ENCODE assay signal across 20 mouse cellular contexts in the genomic region with DNA sequence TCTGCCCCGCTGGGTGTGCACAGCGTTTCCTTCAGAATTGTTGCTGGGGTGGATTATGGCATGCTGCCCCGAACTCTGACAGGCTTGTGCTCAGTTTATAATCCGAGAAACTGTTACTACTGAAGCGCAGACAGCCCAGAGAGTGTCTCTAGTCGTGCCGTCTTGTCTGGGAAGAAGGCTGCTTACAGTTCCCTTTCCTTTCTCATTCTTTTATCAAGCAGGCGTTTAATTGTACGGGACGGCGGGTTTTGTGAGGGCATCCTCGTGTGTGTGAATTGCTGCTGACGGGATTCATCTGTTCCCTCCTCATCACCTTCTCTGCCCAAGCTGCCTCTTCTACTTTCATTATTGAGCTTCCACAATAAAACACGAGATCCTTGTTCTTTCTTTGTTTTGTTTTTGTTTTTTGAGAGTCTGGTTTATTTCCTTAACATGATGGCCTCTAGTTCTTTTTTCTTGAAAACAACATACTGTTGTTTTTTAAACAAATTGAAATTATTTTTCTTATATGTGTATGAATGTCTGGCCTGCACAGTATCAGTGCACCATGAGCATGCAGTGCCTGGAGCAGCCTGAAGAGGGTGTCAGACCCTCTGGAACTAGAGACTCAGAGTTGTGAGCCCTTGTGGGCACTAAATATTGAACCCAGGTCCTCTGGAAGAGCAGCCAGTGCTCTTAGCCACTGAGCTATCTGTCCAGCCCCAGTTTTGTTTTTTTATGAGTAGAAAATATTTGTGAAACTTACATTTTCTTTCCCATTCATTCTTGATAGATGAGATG. TPM values are rescaled to one million over a fixed set of nuclear protein-coding genes. Genes with fewer than 3 reads are reported as not detected.
DNase-seq lines count a peak whose midpoint lies in the region; ATAC-seq and TF ChIP-seq lines count a peak whose summit lies in the region.
"Had no signal": no experiment of that assay in that cellular context is flagged by ENCODE, and none has a peak within 500 bp of the region (broad histone marks: within the 10 kb centered on the region; RNA-seq: fewer than 3 reads in every experiment).

No protein-coding gene starts in this region.

- H3K4me1 ChIP-seq in hindbrain, postnatal 0 days (ENCODE audit: insufficient read depth, low read length): no peaks in the 10 kb centered on the region
- no peaks in the 10 kb centered on the region for H3K4me1 ChIP-seq in hindbrain, embryonic 11.5 days (replicated peaks; ENCODE audit: control insufficient read depth, insufficient read depth, low read length)
- no peaks in the 10 kb centered on the region for H3K4me1 ChIP-seq in lung, embryonic 14.5 days (ENCODE audit: insufficient read depth)
- H3K4me1 ChIP-seq in limb, embryonic 10.5 days: peaks cover 2% of the 10 kb centered on the region; the same call in 1 of the 2 replicates

- peak; percentile 38 for TF ChIP-seq CTCF in hindbrain, postnatal 0 days (IDR thresholded peaks at IDR 0.05; ENCODE audit: low read depth)
- TF ChIP-seq CTCF in lung, embryonic 14.5 days (IDR thresholded peaks at IDR 0.05; ENCODE audit: low read depth): 0 out of 2 replicates have a peak, but pooled peaks have one; percentile 17

- no peak overlapping the region for H3K9ac ChIP-seq in hindbrain, postnatal 0 days (replicated peaks; ENCODE audit: low read length)
- H3K9ac ChIP-seq in hindbrain, embryonic 11.5 days (ENCODE audit: low read depth, low read length): no peak overlapping the region
- H3K9ac ChIP-seq in lung, embryonic 14.5 days: no peak overlapping the region
- H3K9ac ChIP-seq: embryonic facial prominence, embryonic 13.5 days; hindbrain, embryonic 15.5 days; kidney, embryonic 15.5 days; lung, embryonic 15.5 days; midbrain, embryonic 13.5 days; neural tube, embryonic 12.5 days had no signal

- H3K4me2 ChIP-seq in hindbrain, postnatal 0 days (ENCODE audit: low read depth, low read length): no peak overlapping the region
- H3K4me2 ChIP-seq in hindbrain, embryonic 11.5 days (replicated peaks; ENCODE audit: low read depth, low read length): no peak overlapping the region
- no peak overlapping the region for H3K4me2 ChIP-seq in lung, embryonic 14.5 days
- H3K4me2 ChIP-seq: embryonic facial prominence, embryonic 13.5 days; hindbrain, embryonic 15.5 days; kidney, embryonic 15.5 days; lung, embryonic 15.5 days; midbrain, embryonic 13.5 days; neural tube, embryonic 12.5 days had no signal

- DNase-seq in hindbrain, postnatal 0 days (ENCODE audit: low spot score): no peak
- DNase-seq in hindbrain, embryonic 11.5 days (ENCODE audit: low spot score): no peak
- no peak for DNase-seq in lung, embryonic 14.5 days
- no peak for DNase-seq in lung, postnatal 14 days
- DNase-seq in ES-CJ7 (ENCODE audit: low read depth, low spot score) (peak; percentile 19), ZHBTc4 (ENCODE audit: low read depth, low spot score) (peak; percentile 34)
- DNase-seq in limb, embryonic 10.5 days (ENCODE audit: low spot score): no peak
- DNase-seq in thymus, postnatal 0 days (ENCODE audit: low spot score): no peak
- DNase-seq: cerebellum, postnatal 36 days; layer of hippocampus, adult 9-11 months; spleen, adult 18-20 months had no signal

- no peak overlapping the region for H3K27ac ChIP-seq in hindbrain, postnatal 0 days
- H3K27ac ChIP-seq in hindbrain, embryonic 11.5 days (ENCODE audit: low read depth, low read length): no peak overlapping the region
- no peak overlapping the region for H3K27ac ChIP-seq in lung, embryonic 14.5 days (ENCODE audit: low read depth)
- H3K27ac ChIP-seq in limb, embryonic 10.5 days: no peak overlapping the region
- H3K27ac ChIP-seq: embryonic facial prominence, embryonic 13.5 days; hindbrain, embryonic 15.5 days; kidney, embryonic 15.5 days; lung, embryonic 15.5 days; midbrain, embryonic 13.5 days; neural tube, embryonic 12.5 days had no signal

- H3K4me3 ChIP-seq in hindbrain, postnatal 0 days (ENCODE audit: low read length): no peak overlapping the region
- H3K4me3 ChIP-seq in hindbrain, embryonic 11.5 days (ENCODE audit: low read depth, low read length): no peak overlapping the region
- no peak overlapping the region for H3K4me3 ChIP-seq in lung, embryonic 14.5 days (ENCODE audit: low read depth, low read length)
- no peak overlapping the region for H3K4me3 ChIP-seq in limb, embryonic 10.5 days
- H3K4me3 ChIP-seq: embryonic facial prominence, embryonic 13.5 days; hindbrain, embryonic 15.5 days; kidney, embryonic 15.5 days; lung, embryonic 15.5 days; midbrain, embryonic 13.5 days; neural tube, embryonic 12.5 days had no signal

- 0 out of 2 replicates have a peak, but pooled peaks cover 2% of the 10 kb centered on the region for H3K9me3 ChIP-seq in hindbrain, postnatal 0 days (ENCODE audit: low read length)
- peaks cover 4% of the 10 kb centered on the region; the same call in 1 of the 2 replicates for H3K9me3 ChIP-seq in hindbrain, embryonic 11.5 days (ENCODE audit: control insufficient read depth, low read length)
- no peaks in the 10 kb centered on the region for H3K9me3 ChIP-seq in lung, embryonic 14.5 days (ENCODE audit: low read depth, low read length)
- H3K9me3 ChIP-seq in limb, embryonic 10.5 days (replicated peaks): no peaks in the 10 kb centered on the region
- H3K9me3 ChIP-seq: embryonic facial prominence, embryonic 13.5 days; hindbrain, embryonic 15.5 days; kidney, embryonic 15.5 days; midbrain, embryonic 13.5 days had no signal

- H3K27me3 ChIP-seq in hindbrain, postnatal 0 days (ENCODE audit: insufficient read depth, low read length): no peaks in the 10 kb centered on the region
- no peaks in the 10 kb centered on the region for H3K27me3 ChIP-seq in hindbrain, embryonic 11.5 days (ENCODE audit: control insufficient read depth, insufficient read depth, low read length)
- no peaks in the 10 kb centered on the region for H3K27me3 ChIP-seq in lung, embryonic 14.5 days (ENCODE audit: insufficient read depth, low read length)
- no peaks in the 10 kb centered on the region for H3K27me3 ChIP-seq in limb, embryonic 10.5 days (ENCODE audit: low read depth, poor library complexity, severe bottlenecking)
- H3K27me3 ChIP-seq: CH12.LX; embryonic facial prominence, embryonic 13.5 days; hindbrain, embryonic 15.5 days; kidney, embryonic 15.5 days; lung, embryonic 15.5 days; midbrain, embryonic 13.5 days; neural tube, embryonic 12.5 days had no signal

- no peaks in the 10 kb centered on the region for H3K36me3 ChIP-seq in hindbrain, postnatal 0 days (ENCODE audit: insufficient read depth, low read length)
- H3K36me3 ChIP-seq in hindbrain, embryonic 11.5 days (ENCODE audit: control insufficient read depth, insufficient read depth, low read length): no peaks in the 10 kb centered on the region
- H3K36me3 ChIP-seq in lung, embryonic 14.5 days (ENCODE audit: insufficient read depth): no peaks in the 10 kb centered on the region
- H3K36me3 ChIP-seq in limb, embryonic 10.5 days: no peaks in the 10 kb centered on the region
- H3K36me3 ChIP-seq: embryonic facial prominence, embryonic 13.5 days; hindbrain, embryonic 15.5 days; lung, embryonic 15.5 days; neural tube, embryonic 12.5 days had no signal

- WGBS in hindbrain, postnatal 0 days: 74% methylated on average over 14 of the region's 14 CpGs
- WGBS in hindbrain, embryonic 11.5 days: 87% methylated on average over 14 of the region's 14 CpGs
- 49% methylated on average over 14 of the region's 14 CpGs for WGBS in lung, embryonic 14.5 days
- 91% methylated on average over 14 of the region's 14 CpGs for WGBS in limb, embryonic 10.5 days

- no peak for ATAC-seq in hindbrain, postnatal 0 days
- ATAC-seq in hindbrain, embryonic 11.5 days (ENCODE audit: low FRiP score): no peak
- no peak for ATAC-seq in lung, embryonic 14.5 days (ENCODE audit: insufficient read depth)
- ATAC-seq: activated CD4-positive, CD25-positive, alpha-beta regulatory T cell, adult 4 months; midbrain, embryonic 13.5 days had no signal

RNA-seq across cellular contexts. Expression of a gene that starts 28.6 kb away (rescaled TPM):
- 12.9 and 13.7 TPM in 2 replicates for total RNA-seq in hindbrain, postnatal 0 days (2014; rRNA removed)
- polyA plus RNA-seq in hindbrain, postnatal 0 days (2015; fragmentation: Nextera tagmentation; extraction: Ambion mirVana): 2.8 TPM in 2 replicates
- polyA plus RNA-seq in hindbrain, embryonic 11.5 days (2014; fragmentation: Nextera tagmentation; extraction: Ambion mirVana): 15.2 and 19.3 TPM in 2 replicates
- 15.7 and 16.2 TPM in 2 replicates for polyA plus RNA-seq in lung, embryonic 14.5 days (2014; fragmentation: Nextera tagmentation; extraction: Ambion mirVana)
- 10.4 and 11.1 TPM in 2 replicates for polyA plus RNA-seq in limb, embryonic 10.5 days (2016; fragmentation: Nextera tagmentation; extraction: Ambion mirVana)
- polyA plus RNA-seq in thymus, postnatal 0 days (2015; fragmentation: Nextera tagmentation; extraction: Ambion mirVana): 4.7 and 5.6 TPM in 2 replicates
- total RNA-seq: granulocyte monocyte progenitor cell, adult 5-6 weeks had no signal

Comparison
In these comparisons a context has a peak if more than half of its experiments do, and no peak if none do; other contexts are left out.
1. DNase-seq: peak in ES-CJ7 (single experiment) and ZHBTc4 (single experiment); none in hindbrain, postnatal 0 days (single experiment), hindbrain, embryonic 11.5 days (single experiment), lung, embryonic 14.5 days (single experiment), lung, postnatal 14 days (single experiment), limb, embryonic 10.5 days (single experiment) and thymus, postnatal 0 days (single experiment).